Mouse (Mus musculus): ENCODE results near the gene Lamtor3. TPM values are rescaled to one million over a fixed set of nuclear protein-coding genes. Genes with fewer than 3 reads are reported as not detected.
"Not testable (repeated sequence)": the region's sequence is repeated elsewhere in the genome, so short reads cannot be mapped to it uniquely, and the experiment has no call there.

The Lamtor3 gene
- polyA plus RNA-seq, 1 experiment from 2014 or later: 103 TPM

DNA sequence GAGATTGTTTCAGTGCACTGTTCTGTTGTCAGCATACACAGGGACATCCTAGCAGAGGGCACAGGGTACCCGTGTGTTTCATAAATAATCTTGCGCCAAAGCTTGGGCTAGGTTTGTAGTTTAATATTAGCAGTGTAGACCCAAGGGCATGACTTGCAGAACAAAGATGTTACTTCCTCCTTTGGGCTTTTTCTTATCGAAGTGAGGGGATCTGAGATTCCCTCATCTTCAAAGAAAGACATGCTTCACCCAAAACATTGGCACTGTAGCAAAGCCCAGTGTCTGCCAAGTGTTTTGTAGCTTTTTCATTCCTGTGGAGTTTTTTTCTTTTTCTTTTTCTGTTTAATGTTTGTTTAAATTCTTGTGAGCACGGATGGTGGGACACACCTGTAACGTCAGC is 20.6 kb upstream of the Lamtor3 start:
- Histone ChIP-seq H3K9ac (replicated peaks) (no peak overlapping the region), H3K9me3 (no peaks in the 10 kb centered on the region), H3K27me3 (no peaks in the 10 kb centered on the region), H3K36me3 (peaks cover 14% of the 10 kb centered on the region), H3K4me1 (no peaks in the 10 kb centered on the region), H3K4me2 (replicated peaks) (no peak overlapping the region), H3K27ac (replicated peaks) (no peak overlapping the region), H3K4me3 (no peak overlapping the region)
- 94% methylated on average over 5 of the region's 5 CpGs for WGBS
- no peak for ATAC-seq (ENCODE audit: low FRiP score, low read depth)

DNA sequence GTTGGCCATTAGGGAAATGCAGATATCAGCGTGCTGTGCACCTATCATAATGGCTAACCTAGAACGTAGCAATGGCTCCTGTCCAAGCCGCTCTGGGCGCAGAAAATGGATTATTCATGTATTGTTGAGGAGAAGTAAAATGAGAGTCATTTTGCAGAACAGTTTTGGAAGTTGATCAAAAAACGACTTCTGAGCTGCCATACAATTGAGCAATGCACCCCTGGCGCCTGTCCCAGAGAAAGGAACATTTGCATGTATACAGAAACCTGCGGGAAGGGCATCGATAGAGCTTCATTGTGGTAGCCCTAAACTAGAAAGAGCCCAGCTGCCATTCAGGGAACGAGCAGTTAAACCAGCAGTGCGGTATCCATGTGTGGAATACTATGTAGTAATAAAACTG is 18.2 kb upstream of the Lamtor3 start:
- H3K4me2 ChIP-seq (replicated peaks): no peak overlapping the region
- H3K27me3 ChIP-seq: no peaks in the 10 kb centered on the region
- no peaks in the 10 kb centered on the region for H3K4me1 ChIP-seq
- ATAC-seq (ENCODE audit: low FRiP score, low read depth): no peak
- no peaks in the 10 kb centered on the region for H3K9me3 ChIP-seq
- H3K27ac ChIP-seq (replicated peaks): no peak overlapping the region
- no peak overlapping the region for H3K4me3 ChIP-seq
- H3K36me3 ChIP-seq: peaks cover 11% of the 10 kb centered on the region; the same call in 1 of the 2 replicates
- no peak overlapping the region for H3K9ac ChIP-seq (replicated peaks)
- WGBS: 90% methylated on average over 10 of the region's 10 CpGs

DNA sequence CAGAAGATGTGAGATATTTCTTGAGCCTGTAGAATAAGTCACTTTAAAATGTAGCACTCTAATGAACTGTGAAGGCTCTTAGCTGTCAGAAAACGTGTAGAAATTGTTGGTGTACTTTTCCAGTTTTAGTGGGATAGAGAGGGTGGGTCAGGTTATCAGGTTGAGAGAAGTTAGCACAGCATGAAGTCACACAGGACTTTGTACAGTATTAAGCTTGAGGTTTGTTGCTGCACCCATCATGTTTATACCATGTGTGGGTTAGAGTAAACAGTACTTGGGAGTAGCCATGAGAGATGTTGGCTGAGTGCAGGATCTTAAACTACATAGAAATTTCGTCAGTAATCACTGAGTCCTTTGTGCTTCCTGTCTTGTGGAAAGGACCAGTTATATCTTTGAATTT is 5.2 kb upstream of the Lamtor3 start:
- Histone ChIP-seq H3K27ac (replicated peaks) (no peak overlapping the region), H3K9ac (replicated peaks) (no peak overlapping the region), H3K36me3 (no peaks in the 10 kb centered on the region), H3K9me3 (no peaks in the 10 kb centered on the region), H3K4me2 (replicated peaks) (no peak overlapping the region), H3K27me3 (no peaks in the 10 kb centered on the region), H3K4me3 (no peak overlapping the region), H3K4me1 (0 out of 2 replicates have a peak, but pooled peaks cover 8% of the 10 kb centered on the region)
- WGBS: 69% methylated on average over 2 of the region's 2 CpGs
- no peak for ATAC-seq (ENCODE audit: low FRiP score, low read depth)

- H3K4me2 ChIP-seq (replicated peaks); H3K27ac ChIP-seq (replicated peaks); H3K9me3 ChIP-seq; H3K27me3 ChIP-seq; H3K9ac ChIP-seq (replicated peaks); H3K4me3 ChIP-seq; ATAC-seq (ENCODE audit: low FRiP score, low read depth); H3K36me3 ChIP-seq: not testable (repeated sequence)
- H3K4me1 ChIP-seq: peaks cover 15% of the 10 kb centered on the region
- WGBS: 86% methylated on average over 1 of the region's 1 CpGs
Measured at GRCm38 (mm10) chr3:137914567-137914966, 3.7 kb upstream of the Lamtor3 start.

DNA sequence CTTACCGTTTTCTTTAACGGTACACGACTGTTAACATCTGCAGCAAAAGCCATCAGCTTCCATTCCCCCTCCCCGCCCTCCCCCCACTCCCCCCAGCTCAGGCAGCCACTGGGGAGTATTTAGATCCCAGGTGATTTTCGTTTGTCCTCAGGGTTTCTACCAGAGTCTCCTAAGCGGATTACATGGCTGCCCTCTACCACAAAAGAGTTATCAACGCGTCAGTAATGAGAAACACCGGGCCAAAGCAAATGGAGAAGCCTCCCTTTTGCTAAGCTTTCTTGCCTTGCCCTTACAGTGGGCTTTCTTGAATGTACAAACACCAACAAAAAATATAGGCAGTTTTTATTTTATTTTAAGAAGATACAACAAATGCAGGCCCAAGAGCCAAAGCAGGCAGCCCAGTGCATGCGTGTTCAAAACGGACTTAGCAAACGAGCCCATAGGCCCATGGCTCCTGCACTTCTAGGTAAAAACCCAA is 573 bp upstream of the Lamtor3 start:
- peaks cover 17% of the 10 kb centered on the region for H3K4me1 ChIP-seq

DNA sequence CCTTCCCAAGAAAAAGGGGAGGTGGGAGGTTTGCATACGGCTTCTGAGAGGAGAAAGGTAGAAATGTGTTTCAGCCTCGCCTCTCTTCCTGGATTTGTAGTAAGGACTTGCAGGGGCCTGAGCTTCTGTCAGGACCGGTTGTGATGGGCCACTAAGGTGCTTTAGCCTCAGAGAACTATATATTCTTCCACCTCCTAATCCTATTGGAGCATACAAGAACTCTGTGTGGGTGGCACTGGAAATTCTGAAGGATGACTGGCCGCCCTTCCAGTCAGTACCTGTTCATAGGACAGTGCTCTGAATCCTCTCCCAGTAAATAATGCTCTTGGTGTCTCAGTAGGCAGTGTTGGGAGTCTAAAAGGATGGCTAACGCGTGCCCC is 616 bp downstream of the Lamtor3 start:
- Histone ChIP-seq H3K27ac (replicated peaks) (peak overlapping the region; percentile 73), H3K4me3 (peak overlapping the region; percentile 89), H3K36me3 (peaks cover 22% of the 10 kb centered on the region), H3K4me1 (peaks cover 17% of the 10 kb centered on the region), H3K4me2 (replicated peaks) (peak overlapping the region; percentile 88), H3K27me3 (no peaks in the 10 kb centered on the region), H3K9me3 (no peaks in the 10 kb centered on the region), H3K9ac (replicated peaks) (peak overlapping the region; percentile 75)
- 15% methylated on average over 6 of the region's 6 CpGs for WGBS
- peak; percentile 8; the same call in 1 of the 2 replicates for ATAC-seq (ENCODE audit: low FRiP score, low read depth)

More for the DNA sequence above, 573 bp upstream of the Lamtor3 start:
- Histone ChIP-seq H3K4me2 (replicated peaks) (peak overlapping the region; percentile 88), H3K9me3 (no peaks in the 10 kb centered on the region), H3K27me3 (no peaks in the 10 kb centered on the region), H3K9ac (replicated peaks) (peak overlapping the region; percentile 75; the same call in 1 of the 2 replicates), H3K36me3 (peaks cover 16% of the 10 kb centered on the region), H3K27ac (replicated peaks) (peak overlapping the region; percentile 84), H3K4me3 (peak overlapping the region; percentile 89)
- ATAC-seq (ENCODE audit: low FRiP score, low read depth): peak; percentile 35
- 9% methylated on average over 12 of the region's 12 CpGs for WGBS

DNA sequence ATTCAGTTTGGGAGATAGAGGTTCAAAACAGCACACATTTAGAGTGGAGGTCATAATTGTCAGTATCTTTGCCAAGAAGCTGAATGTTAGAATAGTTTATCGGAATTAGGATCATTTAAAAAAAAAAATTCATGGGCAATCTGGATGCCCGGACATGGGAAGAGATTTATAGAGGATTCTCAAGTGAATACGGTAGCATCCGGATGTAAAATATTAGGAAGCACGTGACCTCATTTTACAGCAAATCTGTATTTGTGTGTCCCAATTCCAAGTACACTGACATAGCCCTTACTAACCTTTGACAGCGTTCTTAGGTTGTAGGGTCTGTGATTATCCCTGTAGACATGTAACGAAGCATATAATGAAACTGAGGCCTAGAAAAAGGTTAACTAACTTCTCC is 1.1 kb downstream of the Lamtor3 start:
- no peak for ATAC-seq (ENCODE audit: low FRiP score, low read depth)

GRCm38 (mm10) chr3:137920594-137920993 is 2.3 kb downstream of the Lamtor3 start:
- Histone ChIP-seq H3K9ac (replicated peaks) (no peak overlapping the region), H3K4me3 (no peak overlapping the region), H3K36me3 (peaks cover 27% of the 10 kb centered on the region), H3K4me1 (peaks cover 17% of the 10 kb centered on the region), H3K27me3 (no peaks in the 10 kb centered on the region), H3K9me3 (no peaks in the 10 kb centered on the region), H3K27ac (replicated peaks) (no peak overlapping the region), H3K4me2 (replicated peaks) (no peak overlapping the region)
- 94% methylated on average over 4 of the region's 4 CpGs for WGBS
- ATAC-seq (ENCODE audit: low FRiP score, low read depth): no peak

More for the DNA sequence above, 1.1 kb downstream of the Lamtor3 start:
- Histone ChIP-seq H3K9me3 (no peaks in the 10 kb centered on the region), H3K4me3 (peak overlapping the region; percentile 89), H3K4me1 (peaks cover 17% of the 10 kb centered on the region), H3K27ac (replicated peaks) (no peak overlapping the region), H3K9ac (replicated peaks) (peak overlapping the region; percentile 75), H3K27me3 (no peaks in the 10 kb centered on the region), H3K4me2 (replicated peaks) (peak overlapping the region; percentile 88), H3K36me3 (peaks cover 24% of the 10 kb centered on the region)
- 94% methylated on average over 7 of the region's 7 CpGs for whole genome bisulfite sequencing

- peaks cover 42% of the 10 kb centered on the region for H3K36me3 ChIP-seq
- H3K9me3 ChIP-seq: no peaks in the 10 kb centered on the region
- H3K4me3 ChIP-seq: no peak overlapping the region
- no peak overlapping the region for H3K4me2 ChIP-seq (replicated peaks)
- H3K4me1 ChIP-seq: no peaks in the 10 kb centered on the region
- WGBS: 93% methylated on average over 4 of the region's 4 CpGs
- no peak for ATAC-seq (ENCODE audit: low FRiP score, low read depth)
- no peak overlapping the region for H3K9ac ChIP-seq (replicated peaks)
- no peak overlapping the region for H3K27ac ChIP-seq (replicated peaks)
- no peaks in the 10 kb centered on the region for H3K27me3 ChIP-seq
Measured at GRCm38 (mm10) chr3:137927010-137927409, 8.7 kb downstream of the Lamtor3 start.

DNA sequence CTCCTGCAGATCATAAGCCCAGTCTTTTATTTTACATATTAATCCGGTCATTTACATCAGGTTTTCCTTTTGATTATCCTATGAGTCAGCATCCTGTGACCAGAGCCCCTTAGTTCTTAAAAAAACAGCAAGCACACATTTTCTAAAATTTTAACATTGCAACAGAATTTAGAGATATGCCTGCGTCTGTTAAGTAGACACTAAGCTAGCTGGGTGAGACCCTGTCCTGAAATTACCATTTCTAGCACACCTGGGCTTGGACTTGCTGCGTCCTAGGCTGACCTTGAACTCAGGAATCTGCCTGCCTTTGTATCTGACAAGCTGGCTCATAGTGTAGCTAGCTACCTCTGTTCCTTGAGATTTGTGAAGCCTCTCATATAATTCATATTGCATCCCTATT is 11.6 kb downstream of the Lamtor3 start:
- Histone ChIP-seq H3K27ac (replicated peaks) (no peak overlapping the region), H3K4me1 (no peaks in the 10 kb centered on the region), H3K4me2 (replicated peaks) (no peak overlapping the region), H3K9me3 (no peaks in the 10 kb centered on the region), H3K4me3 (no peak overlapping the region), H3K27me3 (no peaks in the 10 kb centered on the region), H3K36me3 (peaks cover 30% of the 10 kb centered on the region), H3K9ac (replicated peaks) (no peak overlapping the region)
- ATAC-seq (ENCODE audit: low FRiP score, low read depth): no peak
- WGBS: 94% methylated on average over 3 of the region's 3 CpGs

DNA sequence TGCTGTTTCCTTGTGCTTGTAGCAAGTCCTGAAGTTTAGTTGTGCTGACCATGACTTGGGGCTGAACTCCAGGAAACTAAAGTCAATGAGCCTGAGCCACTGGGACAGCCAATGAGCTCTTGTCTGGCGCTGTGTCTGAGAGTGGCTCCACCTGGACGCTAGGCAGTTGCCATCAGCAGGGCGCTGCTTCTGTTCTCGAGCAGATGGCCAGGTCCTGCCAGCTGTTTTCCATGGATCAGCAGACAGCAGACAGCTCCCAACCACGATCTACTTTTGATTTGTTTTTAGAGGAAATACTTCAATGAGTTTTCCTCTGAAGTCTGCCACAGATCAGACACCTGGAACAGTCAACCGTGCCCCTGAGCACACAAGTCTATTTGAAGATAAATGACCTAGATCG is 14.4 kb downstream of the Lamtor3 start:
- H3K27me3 ChIP-seq: no peaks in the 10 kb centered on the region
- H3K9ac ChIP-seq (replicated peaks): no peak overlapping the region
- H3K4me3 ChIP-seq: no peak overlapping the region
- H3K36me3 ChIP-seq: peaks cover 16% of the 10 kb centered on the region
- no peak overlapping the region for H3K27ac ChIP-seq (replicated peaks)
- H3K9me3 ChIP-seq: no peaks in the 10 kb centered on the region
- no peak overlapping the region for H3K4me2 ChIP-seq (replicated peaks)
- ATAC-seq (ENCODE audit: low FRiP score, low read depth): no peak
- 80% methylated on average over 7 of the region's 7 CpGs for WGBS
- peaks cover 9% of the 10 kb centered on the region; the same call in 1 of the 2 replicates for H3K4me1 ChIP-seq

GRCm38 (mm10) chr3:137933986-137934385 is 15.7 kb downstream of the Lamtor3 start:
- Histone ChIP-seq H3K4me2 (replicated peaks) (no peak overlapping the region), H3K27me3 (no peaks in the 10 kb centered on the region), H3K9ac (replicated peaks) (no peak overlapping the region), H3K9me3 (no peaks in the 10 kb centered on the region), H3K27ac (replicated peaks) (no peak overlapping the region), H3K4me3 (no peak overlapping the region), H3K4me1 (peaks cover 9% of the 10 kb centered on the region; the same call in 1 of the 2 replicates), H3K36me3 (peaks cover 8% of the 10 kb centered on the region)
- WGBS: 87% methylated on average over 3 of the region's 3 CpGs
- ATAC-seq (ENCODE audit: low FRiP score, low read depth): no peak

Data from midbrain, embryonic 12.5 days (tissue).